Mouse (Mus musculus) mature B cell (primary cell): ENCODE measurements around the gene Tmem205.

ENCODE experiments used
- in situ Hi-C: fragments of 300-500 bp; cut with MboI; formaldehyde crosslinking; loops from 2 replicates; pipeline ENCODE4 v1.14.3; 2019

Gene Tmem205

DNA sequence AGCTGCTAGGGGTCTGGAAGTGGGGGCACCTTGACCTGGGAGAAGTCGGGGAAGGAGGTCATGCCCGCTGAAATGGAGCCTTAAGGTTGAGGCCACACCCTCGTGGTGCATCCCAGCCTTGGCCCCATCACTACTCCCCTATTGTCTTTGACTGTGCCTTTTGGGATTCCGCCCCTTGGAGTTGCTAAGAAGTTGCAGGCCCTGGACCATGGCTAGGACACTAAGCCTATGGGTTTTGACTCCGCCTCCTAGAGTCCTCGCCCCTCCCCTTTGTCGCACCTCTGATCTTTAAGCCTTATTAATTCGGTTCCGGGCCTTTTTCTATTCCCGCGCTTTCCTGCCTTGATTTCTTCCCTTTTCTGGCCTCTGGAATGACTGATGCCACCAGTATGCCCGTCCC lies 16.3 kb upstream of the Tmem205 start:
- in situ Hi-C loops: no loop called here

DNA sequence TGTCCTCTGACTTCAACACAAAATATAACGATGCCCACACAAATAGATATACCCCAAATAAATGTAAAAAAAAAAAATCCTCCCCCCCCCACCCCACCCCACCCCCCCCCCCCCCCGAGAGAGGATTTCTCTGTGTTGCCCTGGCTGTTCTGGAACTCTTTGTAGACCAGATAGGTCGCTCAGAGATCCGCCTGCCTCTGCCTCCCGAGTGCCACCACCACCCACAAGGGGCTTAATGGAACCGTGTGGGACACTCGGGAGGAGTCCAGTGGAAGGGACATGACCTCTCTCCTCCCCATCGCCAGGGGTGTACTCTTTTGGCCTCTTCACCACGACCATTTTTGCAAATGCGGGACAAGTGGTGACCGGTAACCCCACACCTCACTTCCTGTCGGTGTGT lies 15.7 kb upstream of the Tmem205 start:
- in situ Hi-C loops: no loop called here

DNA sequence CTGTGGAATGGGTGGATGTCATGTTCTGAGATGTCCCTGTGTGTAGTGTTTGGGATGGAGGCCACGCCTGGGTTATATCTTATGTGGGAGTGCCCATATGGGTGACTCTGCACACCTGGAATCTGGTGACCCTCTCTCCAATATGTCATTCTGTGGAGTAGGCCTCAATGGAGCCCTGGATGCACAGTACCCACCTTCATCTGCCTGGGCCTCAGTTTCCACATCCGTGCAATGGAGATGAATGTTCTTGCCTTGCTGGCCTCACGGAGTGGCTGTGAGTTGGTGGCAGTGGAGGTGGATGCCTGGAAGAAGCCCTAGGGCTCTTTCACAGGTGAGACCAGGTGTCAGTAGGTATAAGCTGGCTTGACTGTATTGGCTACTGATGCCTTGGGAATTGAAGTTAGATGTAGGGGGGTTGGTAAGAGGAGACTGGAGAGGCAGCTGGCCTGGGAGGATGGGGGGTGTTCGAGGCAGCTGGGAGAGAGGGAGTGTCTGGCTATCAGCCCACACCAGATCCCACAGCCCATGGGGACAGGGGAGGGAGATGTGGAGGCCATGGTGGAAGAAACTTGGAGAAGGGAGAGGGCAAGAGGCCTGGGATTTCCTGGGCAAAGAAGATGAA lies 11.0 kb upstream of the Tmem205 start:
- in situ Hi-C loops: no loop called here

DNA sequence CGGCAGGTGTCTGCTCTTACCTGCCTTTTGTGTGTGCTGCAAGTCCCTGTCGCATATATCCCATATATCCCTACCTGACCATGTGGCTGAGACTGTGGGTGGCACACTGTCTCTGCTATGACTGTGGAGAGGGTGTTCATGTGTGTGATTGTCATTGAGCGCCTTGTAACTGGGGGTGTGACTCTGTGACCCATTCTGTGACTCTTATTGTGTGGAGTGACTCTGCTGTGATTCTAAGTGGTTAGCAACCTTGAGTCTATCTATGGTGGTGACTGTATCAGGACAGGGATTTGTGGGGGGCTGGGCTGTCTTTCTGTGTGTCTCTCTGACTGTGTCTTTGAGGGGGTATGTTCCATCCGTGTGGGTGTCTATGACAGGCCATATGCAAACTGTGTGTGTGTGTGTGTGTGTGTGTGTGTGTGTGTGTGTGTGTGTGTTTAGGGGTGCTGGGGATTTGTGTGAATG lies 10.4 kb upstream of the Tmem205 start:
- in situ Hi-C loops: no loop called here

DNA sequence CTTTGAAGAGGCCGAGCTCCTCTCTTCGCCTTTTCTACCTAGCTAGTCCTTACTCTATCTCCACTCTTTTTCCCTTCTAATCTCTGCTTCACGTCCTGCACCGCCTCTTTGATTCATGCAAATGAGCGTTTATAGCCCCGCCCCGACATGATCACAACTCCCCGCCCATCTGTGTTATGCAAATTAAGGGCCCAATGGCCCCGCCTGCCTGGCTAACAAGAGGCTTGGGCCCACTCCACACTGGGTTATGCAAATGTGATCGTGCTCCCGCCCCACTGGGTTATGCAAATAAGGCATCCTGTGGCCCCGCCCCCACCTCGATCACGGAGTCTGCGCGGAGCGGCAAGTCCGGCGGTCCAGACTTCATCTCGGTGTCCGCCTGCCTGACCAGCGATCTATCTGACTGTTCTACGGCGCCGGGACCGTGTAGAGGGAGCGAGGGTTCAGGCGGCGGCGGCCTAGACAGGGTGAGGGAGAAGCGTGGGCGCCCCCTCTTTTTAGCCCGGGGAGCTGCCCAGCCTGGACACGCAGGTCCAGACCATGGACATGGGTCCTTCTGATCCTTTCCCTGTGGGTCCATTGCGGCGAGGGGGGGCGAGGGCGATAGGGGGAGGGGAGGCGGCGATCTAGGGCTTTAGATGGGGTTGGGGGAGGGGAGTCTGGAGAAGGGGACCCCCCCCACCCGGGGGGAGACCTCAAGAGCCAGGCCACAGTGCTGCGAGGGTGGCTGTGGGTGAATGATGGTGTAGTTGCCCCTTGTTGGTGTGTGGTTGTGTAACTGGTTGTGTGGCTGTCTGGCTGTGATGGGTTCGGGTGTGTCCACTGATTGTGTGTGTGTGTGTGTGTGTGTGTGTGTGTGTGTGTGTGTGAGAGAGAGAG lies 9.6 kb upstream of the Tmem205 start, which contains the start of gene Plppr2:
Gene Plppr2, plus strand, starts transcription at position 342 of the 879 bp plus-strand sequence.
- in situ Hi-C loops: no loop called here

DNA sequence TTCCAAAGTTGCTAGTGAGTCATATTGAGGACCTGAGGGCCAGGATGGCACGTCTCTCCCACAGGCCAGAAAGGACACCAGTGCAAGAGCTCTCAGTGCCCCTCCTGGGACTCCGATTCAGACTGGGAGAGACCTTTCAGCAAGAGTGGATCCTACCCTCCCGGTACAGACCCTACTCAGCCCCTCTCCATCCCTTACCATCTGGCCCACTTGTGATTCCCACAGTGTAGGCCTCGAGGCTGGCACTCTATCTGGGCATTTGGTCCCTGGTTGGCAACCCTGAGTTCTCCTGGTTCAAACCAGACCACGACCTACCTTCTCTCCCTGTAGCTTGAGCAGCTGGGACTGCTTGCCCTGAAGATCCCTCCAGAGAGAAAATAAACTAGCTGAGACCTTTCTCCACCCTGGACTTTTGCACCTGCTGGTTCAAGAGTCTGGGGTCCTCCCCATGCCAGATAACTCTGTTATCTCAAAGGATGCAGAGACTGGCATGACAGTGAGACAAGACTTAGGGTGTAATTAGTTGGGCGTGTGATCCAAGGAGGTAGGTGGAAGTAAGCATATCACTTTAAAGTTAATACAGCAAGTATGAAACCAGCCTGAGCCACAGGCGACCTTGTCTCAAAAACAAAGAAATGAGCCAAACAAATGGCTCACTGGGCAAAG lies 8.2 kb upstream of the Tmem205 start:
- in situ Hi-C loops: no loop called here

DNA sequence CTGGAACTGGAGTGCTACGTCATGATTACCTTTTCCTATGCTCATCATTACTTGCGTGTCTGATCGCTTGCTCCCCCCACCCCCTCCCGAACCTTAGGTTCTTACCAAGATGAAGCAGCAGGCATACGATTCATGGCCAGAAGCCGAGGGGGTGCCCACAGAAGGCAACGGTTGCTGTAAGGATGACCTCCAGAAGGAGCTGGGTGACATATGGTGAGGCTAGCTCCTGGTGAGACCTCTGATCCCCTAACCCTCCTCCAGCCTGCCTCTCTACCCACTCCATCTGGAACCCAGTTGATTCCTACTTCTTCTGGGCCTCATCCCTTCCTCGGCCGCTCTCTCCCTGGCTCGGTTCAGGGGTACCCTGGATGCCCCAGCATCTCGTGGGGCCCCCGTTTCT lies 6.7 kb upstream of the Tmem205 start:
- in situ Hi-C loops: no loop called here

DNA sequence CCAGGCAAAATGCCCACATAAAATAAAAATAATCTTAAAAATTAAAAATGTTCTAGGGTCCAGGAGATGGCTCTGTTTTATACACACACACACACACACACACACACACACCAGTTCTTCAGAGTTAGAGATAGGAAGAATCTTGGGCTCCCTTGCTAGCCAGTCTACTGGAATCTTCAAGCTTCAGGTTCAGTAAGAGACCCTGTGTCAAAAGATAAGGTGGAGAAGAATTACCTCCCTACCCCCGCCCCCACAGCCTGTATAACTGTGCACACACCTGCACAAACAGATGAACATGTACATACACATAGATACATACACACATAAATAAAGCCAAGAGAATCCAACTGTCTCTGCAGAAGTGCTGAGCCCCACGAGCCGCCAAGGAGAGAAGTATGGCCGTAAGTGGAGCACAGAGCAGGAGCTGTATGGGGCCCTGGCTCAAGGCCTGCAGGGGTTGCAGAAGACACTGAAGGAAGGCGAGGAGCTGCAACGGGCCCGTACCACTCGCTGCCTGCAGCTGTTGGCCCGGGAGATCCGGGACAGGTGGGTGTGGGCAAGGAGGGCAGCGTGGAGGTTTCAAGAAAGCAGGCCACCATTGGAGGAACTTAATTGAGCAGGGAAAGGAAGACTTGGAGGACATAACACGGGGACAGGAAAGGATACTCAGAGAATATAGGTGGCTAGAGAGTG lies 5.2 kb upstream of the Tmem205 start:
- in situ Hi-C loops: no loop called here

DNA sequence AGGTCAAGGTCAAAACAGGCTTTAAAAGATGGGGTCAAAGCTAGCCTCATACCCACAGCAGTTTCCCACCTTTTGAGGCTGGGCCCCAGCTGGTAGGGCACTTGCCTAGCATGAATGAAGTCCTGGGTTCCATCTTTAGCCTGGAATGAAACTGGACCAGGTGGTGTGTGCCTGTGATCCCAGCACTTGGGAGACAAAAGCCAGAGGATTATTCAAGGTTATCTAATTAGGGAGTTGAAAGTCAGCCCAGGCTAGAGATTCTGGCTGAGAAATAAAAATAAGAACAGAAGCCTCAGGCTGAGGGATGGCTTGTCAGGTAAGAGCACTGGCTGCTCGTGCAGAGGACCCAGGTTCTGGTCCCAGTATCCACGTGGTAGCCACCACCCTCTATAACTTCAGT lies 4.7 kb upstream of the Tmem205 start:
- in situ Hi-C loops: no loop called here

DNA sequence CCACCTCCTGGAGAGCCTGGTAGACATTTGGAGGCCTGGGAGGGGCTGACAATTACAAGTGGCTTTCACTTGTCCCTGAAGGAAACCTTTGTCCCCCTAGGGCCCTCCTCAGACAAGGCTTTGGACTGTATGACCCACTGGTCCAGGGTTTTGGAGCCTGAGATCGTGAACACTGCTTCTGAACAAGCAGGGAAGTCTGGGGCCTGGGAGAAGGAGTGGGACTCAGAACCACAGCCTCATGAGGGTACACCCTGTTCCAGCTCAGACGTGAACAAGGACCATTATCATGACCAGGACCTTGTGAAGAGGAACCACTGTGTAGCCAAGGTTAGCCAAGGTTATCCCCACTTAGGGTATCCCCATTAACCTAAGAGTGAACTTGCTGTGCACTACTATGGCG lies 1.9 kb upstream of the Tmem205 start:
- in situ Hi-C loops: no loop called here

DNA sequence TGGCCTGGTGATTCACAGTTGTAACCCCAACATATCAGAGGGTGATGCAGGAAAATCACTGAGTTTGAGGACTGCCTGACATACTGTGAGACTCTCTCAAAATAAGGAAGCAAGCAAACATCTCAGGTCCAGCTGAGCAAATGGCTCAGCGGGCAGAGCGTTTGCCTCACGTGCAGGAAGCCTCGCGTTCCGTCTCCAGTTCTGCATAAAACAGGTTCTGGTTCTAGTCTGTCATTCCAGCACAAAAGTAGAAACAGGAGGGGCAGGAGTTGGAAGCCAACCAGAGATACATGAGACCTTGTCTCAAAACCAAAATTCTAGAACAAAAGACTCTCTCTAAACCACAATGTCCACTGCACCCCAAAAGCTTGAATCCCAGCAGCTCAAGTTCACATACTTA lies 572 bp downstream of the Tmem205 start:
- in situ Hi-C loops: no loop called here

DNA sequence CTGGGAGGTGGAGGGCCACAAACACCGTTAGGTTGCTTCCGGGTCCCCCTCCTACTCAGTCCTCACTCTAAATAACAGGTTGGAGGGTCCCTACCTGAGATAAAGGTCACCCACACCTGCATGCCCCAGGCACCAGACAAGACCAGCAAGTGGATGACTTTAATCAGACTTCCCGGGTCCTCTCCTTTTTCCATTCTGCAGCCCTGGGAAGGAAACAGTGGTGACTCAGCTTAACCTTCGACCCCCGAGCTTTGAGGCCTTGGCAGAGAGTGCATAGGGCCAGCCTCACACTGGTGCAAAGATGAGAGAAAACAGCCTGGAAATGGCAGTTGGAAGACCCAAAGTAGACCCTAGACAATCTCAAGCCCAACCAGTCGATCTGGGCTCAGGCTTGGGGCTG lies 1.2 kb downstream of the Tmem205 start:
- in situ Hi-C loops: no loop called here

DNA sequence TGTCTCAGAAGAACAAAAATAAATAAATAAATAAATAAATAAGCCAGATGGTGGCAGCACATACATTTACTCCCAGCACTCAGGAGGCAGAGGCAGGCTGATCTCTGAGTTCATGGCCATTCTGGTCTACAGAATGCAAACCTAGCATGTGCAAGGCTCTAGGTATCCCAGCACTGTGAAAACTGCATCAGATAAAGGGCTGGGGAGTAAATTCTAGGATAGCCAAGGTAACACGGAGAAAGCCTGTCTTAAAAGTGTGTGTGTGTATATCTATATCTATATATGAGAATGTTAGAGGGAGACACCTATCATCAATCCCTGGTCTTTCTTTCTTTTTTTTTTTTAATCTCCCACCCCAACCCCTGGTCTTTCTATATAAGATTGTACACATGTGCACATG lies 1.9 kb downstream of the Tmem205 start:
- in situ Hi-C loops: no loop called here

DNA sequence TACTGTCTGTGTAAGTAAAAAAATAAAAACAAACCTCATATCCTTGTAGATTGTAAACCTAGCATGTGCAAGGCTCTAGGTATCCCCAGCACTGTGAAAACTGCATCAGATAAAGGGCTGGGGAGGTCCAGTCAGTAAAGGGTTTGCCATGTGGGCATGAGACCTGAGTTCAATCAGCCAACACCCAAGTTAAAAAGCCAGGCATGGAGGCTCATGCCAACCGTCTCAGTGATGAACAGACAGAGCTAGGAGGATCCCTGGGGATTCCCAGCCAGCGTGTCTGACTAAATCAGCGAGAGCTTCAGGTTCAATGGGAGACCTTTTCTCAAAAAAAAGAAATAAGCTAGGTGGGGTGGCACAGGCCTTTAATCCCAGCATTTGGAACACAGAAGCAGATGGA lies 2.3 kb downstream of the Tmem205 start:
- in situ Hi-C loops: no loop called here

DNA sequence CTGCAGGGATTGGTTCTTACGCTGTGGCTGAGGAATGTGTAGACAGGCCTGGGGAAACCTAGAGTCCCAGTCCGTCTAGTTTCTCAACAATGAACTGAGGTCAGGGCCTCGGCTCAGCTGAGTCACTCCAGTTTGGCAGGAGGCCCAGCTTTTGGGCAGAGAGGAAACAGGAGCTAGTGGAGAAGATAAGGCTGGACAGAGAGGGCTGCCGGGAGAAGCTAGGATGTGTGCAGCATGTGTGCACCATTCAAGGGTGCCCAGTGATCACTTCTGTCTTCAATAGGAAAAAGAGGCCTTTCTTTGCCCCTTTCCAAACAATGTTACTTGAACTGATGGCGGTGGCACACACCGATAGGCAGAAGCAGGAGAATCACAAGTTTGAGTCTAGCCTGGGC lies 3.3 kb downstream of the Tmem205 start:
- in situ Hi-C loops: no loop called here

DNA sequence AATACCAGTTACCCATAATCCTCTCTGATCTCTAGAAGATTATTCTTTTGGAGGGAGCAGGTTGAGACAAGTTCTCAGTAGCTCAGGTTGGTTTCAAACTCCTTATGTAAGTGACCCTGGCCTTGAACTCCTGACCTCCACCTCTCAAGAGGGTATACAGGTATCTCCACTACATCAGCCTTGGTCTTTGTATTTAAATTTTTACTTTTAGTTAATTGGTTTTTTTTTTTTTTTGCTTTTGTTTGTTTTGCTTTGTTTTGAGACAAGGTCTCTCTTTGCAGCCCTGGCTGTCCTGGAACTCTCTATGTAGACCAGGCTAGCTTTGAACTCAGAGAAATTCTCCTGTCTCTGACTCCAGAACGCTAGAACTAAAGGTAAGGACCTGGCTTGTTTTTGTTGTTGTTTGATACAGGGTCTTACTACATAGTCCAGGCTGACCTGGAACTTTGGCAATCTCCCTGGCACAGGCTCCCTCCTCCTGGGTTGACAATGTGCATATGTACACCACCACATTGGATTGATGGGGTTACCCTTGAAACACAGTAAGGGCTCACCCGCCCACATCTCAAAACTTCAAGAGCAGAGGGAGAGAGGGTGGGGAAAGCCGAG lies 3.8 kb downstream of the Tmem205 start:
- in situ Hi-C loops: no loop called here

DNA sequence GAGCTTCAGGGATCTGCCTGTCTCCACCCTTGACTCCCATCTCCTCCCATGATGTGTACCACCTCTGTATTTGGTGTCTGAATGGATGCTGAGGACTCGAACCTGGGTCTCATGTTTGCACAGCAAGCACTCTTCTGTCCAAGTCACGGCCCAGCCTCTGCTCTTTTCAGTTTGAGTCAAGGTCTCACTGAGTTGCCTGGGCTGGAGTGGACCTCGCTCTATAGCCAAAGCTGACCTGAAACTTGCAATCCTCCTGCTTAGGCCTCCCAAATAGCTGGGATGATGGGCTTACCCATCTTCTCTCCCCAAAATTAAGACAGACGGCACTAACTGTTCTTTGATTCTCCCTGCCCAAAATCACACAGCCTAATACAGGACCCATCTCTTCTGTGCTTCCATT lies 4.3 kb downstream of the Tmem205 start:
- in situ Hi-C loops: no loop called here

DNA sequence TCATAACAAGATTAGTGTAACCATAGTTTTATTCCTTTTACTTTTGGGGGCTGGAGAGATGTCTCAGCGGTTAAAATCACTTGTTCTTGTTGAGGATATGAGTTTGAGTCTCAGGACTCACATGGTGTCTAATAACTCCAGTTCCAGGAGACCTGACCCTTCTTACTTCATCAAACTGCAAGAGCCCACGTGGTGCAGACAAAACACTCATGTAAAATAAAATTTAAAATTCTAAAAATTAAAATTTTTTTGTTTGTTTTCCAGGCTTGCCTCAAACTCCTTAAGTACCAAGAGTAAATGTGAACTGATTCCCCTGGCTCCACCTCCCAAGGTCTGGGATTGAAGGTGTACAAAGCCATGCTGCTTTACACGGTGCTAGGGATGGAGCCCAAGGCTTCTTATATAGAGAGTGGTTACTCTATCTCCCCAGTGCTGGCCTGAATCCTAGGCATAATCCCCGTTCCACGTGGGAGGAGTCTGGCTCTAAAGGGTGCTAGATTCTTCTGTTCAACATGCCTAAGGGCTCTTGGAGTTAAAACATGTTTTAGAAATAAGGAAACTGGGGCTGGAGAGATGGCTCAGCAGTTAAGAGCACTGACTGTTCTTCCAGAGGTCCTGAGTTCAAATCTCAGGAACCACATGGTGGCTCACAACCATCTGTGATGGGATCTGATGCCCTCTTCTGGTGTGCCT lies 8.5 kb downstream of the Tmem205 start:
- in situ Hi-C loops: no loop called here

DNA sequence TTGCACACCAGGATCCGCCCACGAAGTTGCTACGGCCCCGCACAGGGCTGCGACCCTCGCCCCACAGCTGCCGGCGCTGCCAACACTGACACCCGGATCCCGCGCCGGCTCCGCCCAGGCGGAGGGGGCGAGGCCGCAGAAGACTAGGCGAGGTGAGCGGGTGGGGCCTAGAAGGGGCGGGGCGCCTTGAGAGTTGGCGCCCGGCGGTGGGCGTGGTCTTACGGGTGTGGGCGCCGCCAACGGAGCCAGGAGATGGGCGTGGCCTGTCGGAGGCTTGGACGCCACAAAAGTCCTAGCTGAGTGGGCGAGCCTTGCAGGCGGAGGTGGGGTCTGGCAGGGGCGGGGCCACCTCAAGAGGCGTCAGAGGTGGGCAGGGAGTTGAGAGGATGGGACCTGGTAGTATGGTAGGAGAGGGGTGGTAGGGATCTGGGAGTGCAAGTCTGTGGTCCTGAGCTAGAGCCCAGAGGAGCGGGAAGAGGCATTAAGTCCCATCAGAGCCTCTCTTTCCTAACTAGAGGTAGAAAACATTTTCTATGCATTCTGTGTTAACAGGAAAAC lies 9.2 kb downstream of the Tmem205 start, which contains the start of gene Rab3d:
Gene Rab3d, minus strand, starts transcription at position 158 of the 558 bp plus-strand sequence.
- in situ Hi-C loops: no loop called here

DNA sequence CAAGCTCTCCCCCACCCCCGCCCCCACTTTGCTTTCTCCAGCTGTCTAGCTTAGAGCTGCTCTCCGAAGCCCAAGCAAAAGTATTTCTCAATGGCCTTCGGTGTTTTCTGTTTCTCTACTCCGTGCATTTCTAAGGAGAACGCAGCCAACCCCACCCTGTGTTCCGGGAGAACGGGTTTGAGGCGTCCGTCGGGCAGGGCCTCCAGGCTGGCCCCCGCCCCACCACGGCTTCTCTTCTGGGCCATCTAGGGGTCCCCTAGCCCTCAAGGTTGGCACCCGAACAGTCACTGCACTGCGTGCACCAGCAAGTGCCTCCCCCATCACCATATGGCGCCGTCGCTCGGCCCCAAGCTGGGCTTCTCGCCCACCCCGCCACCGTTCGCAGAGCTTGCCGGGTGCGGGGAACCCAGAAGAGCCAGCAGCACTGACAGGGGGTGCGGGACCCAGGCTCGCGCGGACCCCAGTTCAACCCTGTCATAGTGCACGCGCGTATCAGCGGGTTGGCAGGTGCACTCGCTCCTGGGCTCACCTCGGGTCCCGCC lies 9.8 kb downstream of the Tmem205 start:
- in situ Hi-C loops: no loop called here
